Mouse (Mus musculus): ENCODE measurements around the gene Ddah1. TPM values are rescaled to one million over a fixed set of nuclear protein-coding genes. Genes with fewer than 3 reads are reported as not detected.

Ddah1 gene
- polyA plus RNA-seq, 1 experiment = 69.3 TPM

- Histone ChIP-seq H3K27ac (ENCODE audit: insufficient read depth, low read length) (no peak overlapping the region), H3K4me1 (ENCODE audit: control insufficient read depth, insufficient read depth, low read length) (no peaks in the 10 kb centered on the region), H3K27me3 (ENCODE audit: control insufficient read depth, insufficient read depth, low read length) (no peaks in the 10 kb centered on the region), H3K4me3 (replicated peaks; ENCODE audit: insufficient read depth, low read depth, low read length) (no peak overlapping the region)
- 90% methylated on average over 2 of the region's 2 CpGs for WGBS
- no peak for DNase-seq
- TF ChIP-seq CTCF (IDR thresholded peaks at IDR 0.05; ENCODE audit: borderline replicate concordance, insufficient read depth, low read depth, low read length) (no peak), POLR2A (IDR thresholded peaks at IDR 0.05; ENCODE audit: borderline replicate concordance, insufficient read depth, low read length) (no peak)
These were observed 62.0 kb downstream of the Ddah1 start for GRCm38 (mm10) chr3:145820439-145820838.

GRCm38 (mm10) chr3:145820938-145821337 is 62.5 kb downstream of the Ddah1 start:
- 95% methylated on average over 2 of the region's 2 CpGs for WGBS
- no peak overlapping the region for H3K27ac ChIP-seq (ENCODE audit: insufficient read depth, low read length)
- no peak for TF ChIP-seq POLR2A (IDR thresholded peaks at IDR 0.05; ENCODE audit: borderline replicate concordance, insufficient read depth, low read length)
- TF ChIP-seq CTCF (IDR thresholded peaks at IDR 0.05; ENCODE audit: borderline replicate concordance, insufficient read depth, low read depth, low read length) = no peak
- H3K4me3 ChIP-seq (replicated peaks; ENCODE audit: insufficient read depth, low read depth, low read length) = no peak overlapping the region
- H3K4me1 ChIP-seq (ENCODE audit: control insufficient read depth, insufficient read depth, low read length) = no peaks in the 10 kb centered on the region
- H3K27me3 ChIP-seq (ENCODE audit: control insufficient read depth, insufficient read depth, low read length) = no peaks in the 10 kb centered on the region
- no peak for DNase-seq

GRCm38 (mm10) chr3:145822201-145822600 is 63.7 kb downstream of the Ddah1 start:
- TF ChIP-seq CTCF (IDR thresholded peaks at IDR 0.05; ENCODE audit: borderline replicate concordance, insufficient read depth, low read depth, low read length) = no peak
- no peak for TF ChIP-seq POLR2A (IDR thresholded peaks at IDR 0.05; ENCODE audit: borderline replicate concordance, insufficient read depth, low read length)
- Histone ChIP-seq H3K27ac (ENCODE audit: insufficient read depth, low read length) (no peak overlapping the region), H3K27me3 (ENCODE audit: control insufficient read depth, insufficient read depth, low read length) (no peaks in the 10 kb centered on the region), H3K4me3 (replicated peaks; ENCODE audit: insufficient read depth, low read depth, low read length) (no peak overlapping the region), H3K4me1 (ENCODE audit: control insufficient read depth, insufficient read depth, low read length) (no peaks in the 10 kb centered on the region)
- no peak for DNase-seq
- WGBS = 87% methylated on average over 4 of the region's 4 CpGs

- no peak overlapping the region for H3K4me3 ChIP-seq (replicated peaks; ENCODE audit: insufficient read depth, low read depth, low read length)
- no peak overlapping the region for H3K27ac ChIP-seq (ENCODE audit: insufficient read depth, low read length)
- DNase-seq = no peak
- no peak for TF ChIP-seq POLR2A (IDR thresholded peaks at IDR 0.05; ENCODE audit: borderline replicate concordance, insufficient read depth, low read length)
- WGBS = 87% methylated on average over 4 of the region's 4 CpGs
- H3K27me3 ChIP-seq (ENCODE audit: control insufficient read depth, insufficient read depth, low read length) = no peaks in the 10 kb centered on the region
- no peaks in the 10 kb centered on the region for H3K4me1 ChIP-seq (ENCODE audit: control insufficient read depth, insufficient read depth, low read length)
These were observed 65.2 kb downstream of the Ddah1 start for GRCm38 (mm10) chr3:145823661-145824060.

GRCm38 (mm10) chr3:145825416-145826055 is 67.1 kb downstream of the Ddah1 start:
- DNase-seq = no peak
- TF ChIP-seq POLR2A (IDR thresholded peaks at IDR 0.05; ENCODE audit: borderline replicate concordance, insufficient read depth, low read length) (no peak), CTCF (IDR thresholded peaks at IDR 0.05; ENCODE audit: borderline replicate concordance, insufficient read depth, low read depth, low read length) (no peak)
- no peaks in the 10 kb centered on the region for H3K27me3 ChIP-seq (ENCODE audit: control insufficient read depth, insufficient read depth, low read length)
- H3K27ac ChIP-seq (ENCODE audit: insufficient read depth, low read length) = no peak overlapping the region
- H3K4me3 ChIP-seq (replicated peaks; ENCODE audit: insufficient read depth, low read depth, low read length) = no peak overlapping the region
- no peaks in the 10 kb centered on the region for H3K4me1 ChIP-seq (ENCODE audit: control insufficient read depth, insufficient read depth, low read length)
- 43% methylated on average over 11 of the region's 11 CpGs for WGBS

- DNase-seq = no peak
- 20% methylated on average over 18 of the region's 18 CpGs for WGBS
- no peak overlapping the region for H3K27ac ChIP-seq (ENCODE audit: insufficient read depth, low read length)
These were observed 68.9 kb downstream of the Ddah1 start for GRCm38 (mm10) chr3:145827191-145828045.

GRCm38 (mm10) chr3:145828906-145829305 is 70.4 kb downstream of the Ddah1 start:
- no peaks in the 10 kb centered on the region for H3K27me3 ChIP-seq (ENCODE audit: control insufficient read depth, insufficient read depth, low read length)
- DNase-seq = no peak
- TF ChIP-seq CTCF (IDR thresholded peaks at IDR 0.05; ENCODE audit: borderline replicate concordance, insufficient read depth, low read depth, low read length) (no peak), POLR2A (IDR thresholded peaks at IDR 0.05; ENCODE audit: borderline replicate concordance, insufficient read depth, low read length) (no peak)
- WGBS = 67% methylated on average over 5 of the region's 5 CpGs
- H3K4me3 ChIP-seq (replicated peaks; ENCODE audit: insufficient read depth, low read depth, low read length) = no peak overlapping the region
- no peaks in the 10 kb centered on the region for H3K4me1 ChIP-seq (ENCODE audit: control insufficient read depth, insufficient read depth, low read length)
- H3K27ac ChIP-seq (ENCODE audit: insufficient read depth, low read length) = no peak overlapping the region

More at GRCm38 (mm10) chr3:145827191-145828045, 68.9 kb downstream of the Ddah1 start:
- Histone ChIP-seq H3K4me3 (replicated peaks; ENCODE audit: insufficient read depth, low read depth, low read length) (no peak overlapping the region), H3K4me1 (ENCODE audit: control insufficient read depth, insufficient read depth, low read length) (no peaks in the 10 kb centered on the region), H3K27me3 (ENCODE audit: control insufficient read depth, insufficient read depth, low read length) (no peaks in the 10 kb centered on the region)
- no peak for TF ChIP-seq POLR2A (IDR thresholded peaks at IDR 0.05; ENCODE audit: borderline replicate concordance, insufficient read depth, low read length)
- no peak for TF ChIP-seq CTCF (IDR thresholded peaks at IDR 0.05; ENCODE audit: borderline replicate concordance, insufficient read depth, low read depth, low read length)
